Mouse (Mus musculus): ENCODE measurements around the gene Spag16. TPM values are rescaled to one million over a fixed set of nuclear protein-coding genes. Genes with fewer than 3 reads are reported as not detected.
A peak's percentile ranks its signal among the peaks of the same experiment; 100 is the strongest.

Gene Spag16
- total RNA-seq, 2 experiments from 2014 or later, result 0.66 to 1.4 TPM

- peak in 1 of 2 experiments; percentile 19 for DNase-seq (ENCODE audit: low spot score in 2 of 2)
- intact Hi-C loops (cut with DNase I), result no loop called here
Observed at GRCm38 (mm10) chr1:70351371-70351770, 524.6 kb downstream of the Spag16 start.

DNA sequence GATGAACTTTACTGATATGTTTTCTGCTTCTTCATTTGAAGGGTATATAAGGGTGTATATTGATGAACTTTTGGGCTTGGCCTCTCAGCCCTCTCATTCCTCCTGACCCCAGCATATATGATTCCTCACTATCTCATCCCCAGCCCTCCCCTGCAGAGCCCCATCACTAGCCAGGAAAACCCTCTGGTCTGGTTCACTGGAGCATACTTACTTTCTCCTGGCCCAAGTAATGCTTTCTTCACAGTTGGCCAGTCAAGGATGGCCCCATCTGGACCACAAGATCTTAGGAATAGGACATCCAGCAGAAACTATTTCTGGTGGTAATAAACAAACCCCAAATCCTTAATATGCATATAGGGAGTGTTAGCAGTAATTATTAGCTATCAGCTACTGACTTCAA lies 527.2 kb downstream of the Spag16 start:
- DNase-seq (ENCODE audit: low spot score in 2 of 2), result no peak
- intact Hi-C loops (cut with DNase I), result no loop called here

GRCm38 (mm10) chr1:70371721-70372120 lies 545.0 kb downstream of the Spag16 start:
- peak; percentile 7 to 28 for DNase-seq (ENCODE audit: low spot score in 2 of 2)
- intact Hi-C loops (cut with DNase I), result no loop called here

DNA sequence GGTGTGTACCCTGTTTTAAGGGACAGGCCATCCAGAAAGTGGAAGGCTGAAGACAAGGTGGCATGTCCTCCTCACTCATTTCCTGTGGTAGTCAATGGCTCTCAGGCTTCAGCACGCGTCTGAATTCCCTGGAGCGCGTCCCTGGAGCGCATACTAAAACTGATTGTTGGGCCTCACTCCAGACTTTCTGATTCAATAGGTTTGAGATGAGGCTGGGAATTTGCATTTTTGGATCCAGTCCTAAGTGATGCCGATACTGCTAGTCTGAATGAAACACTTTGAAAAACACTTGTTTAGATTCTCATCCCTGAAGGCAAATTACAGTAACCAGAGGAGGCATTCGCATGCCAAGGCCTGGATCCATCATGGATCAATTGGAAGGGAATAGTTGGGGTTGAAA lies 553.3 kb downstream of the Spag16 start:
- intact Hi-C loops (cut with DNase I), result no loop called here
- DNase-seq (ENCODE audit: low spot score in 2 of 2), result peak; percentile 8 to 22

DNA sequence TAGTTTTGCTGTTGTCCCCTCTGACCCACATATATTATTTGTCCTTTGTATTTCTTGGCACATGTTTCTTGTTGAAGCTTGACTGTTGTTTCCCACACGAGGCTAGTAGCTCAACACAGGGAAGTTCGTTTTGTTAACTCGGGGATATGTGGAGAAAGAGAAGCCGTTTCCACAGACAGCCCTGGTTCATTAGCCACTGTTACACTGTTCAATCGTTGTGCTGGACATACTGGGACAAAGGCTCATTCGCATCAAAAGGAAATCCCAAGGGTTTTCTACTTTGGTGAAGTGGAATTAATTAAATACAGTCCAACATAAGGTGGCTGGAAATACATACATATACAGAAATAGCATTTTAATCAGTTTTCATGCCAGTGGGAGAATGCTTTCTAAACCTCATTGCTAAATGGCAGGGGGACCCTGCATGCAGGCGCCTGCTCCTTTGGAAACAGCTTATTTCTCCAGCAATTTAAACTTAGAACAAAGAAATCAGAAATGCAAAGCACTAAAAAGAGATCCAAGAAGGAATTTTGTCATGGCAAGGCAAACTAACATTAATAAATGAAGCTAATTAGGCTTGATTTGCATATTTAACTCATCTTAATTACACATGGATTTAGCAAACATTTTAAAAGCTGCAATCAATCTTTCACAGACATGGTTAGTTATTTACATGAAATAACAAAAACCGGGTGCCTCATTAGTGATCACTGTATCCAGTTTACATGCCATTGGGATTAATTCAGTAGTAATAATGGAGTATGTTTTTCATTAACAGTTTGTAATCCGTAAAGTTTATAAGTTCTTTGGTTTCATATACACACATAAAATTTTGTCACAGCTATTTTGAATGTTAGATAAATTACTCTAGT lies 615.7 kb downstream of the Spag16 start:
- intact Hi-C loops (cut with DNase I), result no loop called here
- DNase-seq (ENCODE audit: low spot score in 2 of 2), result no peak

DNA sequence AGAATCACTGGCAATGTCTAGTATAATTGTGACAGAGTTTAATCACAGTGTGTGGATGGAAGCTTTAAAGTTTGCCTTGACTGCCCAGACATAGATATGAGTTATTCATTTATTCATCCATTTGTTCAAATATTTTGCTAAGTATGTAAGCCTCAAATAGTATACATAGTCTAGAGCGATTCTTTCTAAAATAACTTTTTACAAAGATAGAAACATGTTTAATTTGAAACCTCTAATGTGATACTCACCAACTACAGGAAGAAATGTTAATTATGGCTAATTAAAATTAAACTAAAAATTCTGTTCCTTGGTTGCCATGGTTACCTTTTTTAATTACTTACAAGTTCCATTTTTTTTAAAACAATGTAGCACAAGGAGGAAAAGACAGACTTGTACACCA lies 653.1 kb downstream of the Spag16 start:
- DNase-seq (ENCODE audit: low spot score in 2 of 2), result peak in 1 of 2 experiments; percentile 2
- intact Hi-C loops (cut with DNase I), result no loop called here

DNA sequence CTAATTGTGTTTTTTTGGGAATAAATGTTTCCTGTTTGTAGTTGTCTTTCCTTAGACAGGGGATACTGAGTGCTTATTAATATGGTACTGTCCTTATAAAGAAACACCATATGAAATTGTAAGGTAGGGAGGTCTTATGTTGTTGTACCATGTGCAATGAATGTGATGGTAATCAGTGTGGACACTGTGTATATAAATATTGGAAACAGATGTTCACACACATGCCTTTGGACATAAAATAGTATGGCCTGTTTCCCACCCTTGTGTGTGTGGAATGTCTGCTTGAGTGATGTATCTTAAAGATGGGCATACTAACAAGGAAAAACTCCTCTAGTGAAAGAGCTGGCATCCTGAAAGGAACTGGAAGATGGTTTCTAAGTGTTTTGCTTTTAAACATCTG lies 692.1 kb downstream of the Spag16 start:
- no peak for DNase-seq (ENCODE audit: low spot score in 2 of 2)
- intact Hi-C loops (cut with DNase I), result no loop called here

DNA sequence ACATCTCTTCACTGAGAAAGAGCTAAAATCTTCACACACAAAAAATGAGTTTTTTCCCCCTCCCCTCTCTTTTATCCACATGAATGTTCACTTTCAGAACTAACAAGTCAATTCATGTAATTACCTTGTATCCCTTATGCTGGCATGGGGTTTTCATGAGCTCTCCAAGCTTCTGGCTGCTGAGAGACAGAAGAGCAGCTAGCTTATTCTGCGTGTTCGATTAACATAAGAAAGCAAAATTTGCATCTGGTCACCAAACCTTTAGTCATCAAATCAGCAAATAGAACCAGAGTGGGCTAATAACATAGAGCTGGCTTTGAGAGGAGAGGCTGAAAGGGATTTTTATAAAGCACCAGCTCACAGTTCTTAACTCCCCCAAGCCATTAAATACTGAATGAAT lies 700.4 kb downstream of the Spag16 start:
- intact Hi-C loops (cut with DNase I), result no loop called here

GRCm38 (mm10) chr1:70529771-70530170 lies 703.0 kb downstream of the Spag16 start:
- intact Hi-C loops (cut with DNase I), result no loop called here
- DNase-seq (ENCODE audit: low spot score in 2 of 2), result peak; percentile 9 to 45

More for the DNA sequence above, 700.4 kb downstream of the Spag16 start:
- no peak for DNase-seq (ENCODE audit: low spot score in 2 of 2)

GRCm38 (mm10) chr1:70551839-70552238 lies 725.1 kb downstream of the Spag16 start:
- DNase-seq (ENCODE audit: low spot score in 2 of 2), result no peak
- intact Hi-C loops (cut with DNase I), result no loop called here

DNA sequence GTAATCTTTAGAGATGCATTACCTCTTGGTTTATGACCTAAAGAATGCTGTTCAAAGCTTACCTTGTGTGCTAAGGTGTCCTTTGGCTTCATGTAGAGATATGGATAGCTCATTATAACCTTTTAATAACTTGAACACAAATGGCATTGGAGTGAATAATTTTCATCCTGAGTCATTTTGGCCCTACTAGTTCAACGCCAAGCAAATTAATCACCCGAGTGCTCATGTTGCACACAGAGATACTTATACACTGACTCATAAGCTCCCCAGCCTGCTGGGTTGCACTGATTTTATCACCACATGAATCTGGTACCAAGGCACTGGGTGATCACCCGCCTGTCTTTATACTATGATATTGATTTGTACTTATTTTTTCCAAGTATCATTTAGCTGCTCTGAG lies 795.0 kb downstream of the Spag16 start:
- intact Hi-C loops (cut with DNase I), result no loop called here
- DNase-seq (ENCODE audit: low spot score in 2 of 2), result no peak

- intact Hi-C loops (cut with DNase I), result no loop called here
- no peak for DNase-seq (ENCODE audit: low spot score in 2 of 2)
Observed at GRCm38 (mm10) chr1:70624803-70625460, 798.2 kb downstream of the Spag16 start.

- intact Hi-C loops (cut with DNase I), result no loop called here
- no peak for DNase-seq (ENCODE audit: low spot score in 2 of 2)
Observed at GRCm38 (mm10) chr1:70652719-70653118, 825.9 kb downstream of the Spag16 start.

DNA sequence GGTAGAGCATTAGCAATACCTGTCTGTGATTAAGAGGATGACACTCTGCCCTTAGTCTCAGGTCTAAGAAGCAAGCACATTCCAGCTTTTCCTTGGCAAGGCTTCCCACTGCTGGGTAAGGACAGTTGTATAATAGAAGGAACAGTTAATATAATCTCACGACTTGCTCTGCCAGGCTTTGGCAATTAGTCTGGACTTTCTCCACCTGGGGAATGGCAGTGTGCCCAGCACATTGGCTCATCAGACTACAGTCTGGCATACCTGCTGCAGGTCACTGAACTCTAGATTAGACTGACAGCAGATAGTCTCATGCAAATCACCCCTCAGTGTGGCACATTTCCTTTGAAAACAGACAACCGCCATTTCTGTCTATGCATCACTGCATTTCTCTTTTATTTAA lies 865.8 kb downstream of the Spag16 start:
- no peak for DNase-seq (ENCODE audit: low spot score in 2 of 2)
- intact Hi-C loops (cut with DNase I), result no loop called here

DNA sequence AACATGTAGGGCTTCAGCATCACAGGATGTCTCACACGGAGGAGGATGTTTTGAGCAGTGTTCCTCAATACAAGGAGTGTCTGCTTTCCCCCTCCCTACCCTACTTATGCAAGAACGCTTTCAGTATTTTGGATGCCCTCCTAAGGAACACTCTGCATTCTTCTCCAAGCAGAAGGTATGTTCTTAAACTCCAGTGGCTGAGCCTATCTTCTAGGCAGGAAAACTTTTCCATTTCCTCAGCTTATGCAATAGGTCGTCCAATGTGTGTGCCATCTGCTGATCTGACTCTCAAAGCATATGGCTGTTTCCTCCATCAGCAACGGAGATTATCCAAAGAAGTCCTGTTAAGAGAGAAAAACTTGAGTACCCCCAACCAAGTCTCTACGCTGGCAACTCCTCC lies 873.5 kb downstream of the Spag16 start:
- intact Hi-C loops (cut with DNase I), result no loop called here
- DNase-seq (ENCODE audit: low spot score in 2 of 2), result peak in 1 of 2 experiments; percentile 13

DNA sequence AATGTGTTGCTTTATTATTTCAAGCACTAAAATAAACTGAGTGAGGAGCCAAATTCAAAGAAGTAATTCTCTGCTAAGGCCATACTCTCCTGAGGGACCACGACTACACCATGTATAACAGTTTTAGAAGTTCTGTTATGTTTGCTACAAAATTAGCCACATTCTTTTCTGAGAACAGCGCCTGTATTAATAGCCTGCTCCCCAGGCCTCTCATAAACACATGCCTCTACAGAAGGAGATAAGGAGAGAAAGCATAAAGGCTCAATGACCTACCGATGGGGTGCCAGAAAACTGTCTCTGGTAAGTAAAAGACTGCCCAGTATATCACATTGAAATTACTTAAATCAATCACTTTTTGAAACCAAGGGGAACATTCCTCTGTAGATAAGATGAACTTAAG lies 877.2 kb downstream of the Spag16 start:
- intact Hi-C loops (cut with DNase I), result no loop called here
- no peak for DNase-seq (ENCODE audit: low spot score in 2 of 2)

GRCm38 (mm10) chr1:70705821-70706220 lies 879.1 kb downstream of the Spag16 start:
- intact Hi-C loops (cut with DNase I), result no loop called here
- no peak for DNase-seq (ENCODE audit: low spot score in 2 of 2)

DNA sequence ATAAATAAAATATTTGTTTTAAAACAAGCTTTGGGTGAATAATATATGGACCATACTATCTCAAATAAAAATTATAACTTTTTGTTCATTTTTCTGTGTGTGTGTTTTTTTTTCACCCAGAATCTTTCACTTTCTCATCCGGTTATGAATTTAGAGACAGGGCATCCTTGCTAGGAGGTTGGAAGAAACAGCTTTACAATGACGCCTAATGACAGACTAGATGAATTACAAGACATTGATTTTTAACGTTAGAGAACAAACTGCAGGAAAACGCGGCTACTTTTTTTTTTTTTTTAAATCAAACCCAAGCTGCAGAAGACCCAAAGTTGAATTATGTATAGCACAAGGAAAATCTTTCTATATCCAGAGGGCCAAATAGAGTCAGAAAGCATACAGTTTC lies 898.3 kb downstream of the Spag16 start:
- peak in 1 of 2 experiments; percentile 4 for DNase-seq (ENCODE audit: low spot score in 2 of 2)
- intact Hi-C loops (cut with DNase I), result loop anchor here (5.0 kb wide), 1 partner anchor 453 kb away; no protein-coding TSS in a partner anchor

- intact Hi-C loops (cut with DNase I), result loop anchor here (5.0 kb wide), 1 partner anchor 453 kb away; no protein-coding TSS in a partner anchor
- peak; percentile 57 to 67 for DNase-seq (ENCODE audit: low spot score in 2 of 2)
Observed at GRCm38 (mm10) chr1:70725655-70726066, 898.9 kb downstream of the Spag16 start, which contains the start of gene Vwc2l. Vwc2l (plus strand) TSS chr1:70725715.
